Comparison of ENCODE assay signal across 27 mouse cellular contexts in genomic region chrX:48004786-48005185, GRCm38 (mm10). TPM values are rescaled to one million over a fixed set of nuclear protein-coding genes. Genes with fewer than 3 reads are reported as not detected.
DNase-seq lines count a peak whose midpoint lies in the region; ATAC-seq and TF ChIP-seq lines count a peak whose summit lies in the region.
"Had no signal": no experiment of that assay in that cellular context is flagged by ENCODE, and none has a peak within 500 bp of the region (broad histone marks: within the 10 kb centered on the region; RNA-seq: fewer than 3 reads in every experiment).

No protein-coding gene starts in this region.

- no peaks in the 10 kb centered on the region for H3K36me3 ChIP-seq in kidney, adult 2 months (ENCODE audit: control insufficient read depth, insufficient read depth, low read length)
- no peaks in the 10 kb centered on the region for H3K36me3 ChIP-seq in kidney, embryonic 16.5 days (ENCODE audit: insufficient read depth, low read length)
- H3K36me3 ChIP-seq: embryonic facial prominence, embryonic 13.5 days; embryonic facial prominence, embryonic 15.5 days; forebrain, embryonic 10.5 days; forebrain, embryonic 12.5 days; G1E had no signal

- no peak for ATAC-seq in kidney, embryonic 16.5 days (ENCODE audit: low FRiP score, low TSS enrichment)
- ATAC-seq: activated CD4-positive, CD25-positive, alpha-beta regulatory T cell, adult 4 months; CD4-positive, CD25-positive, alpha-beta regulatory T cell, adult 4 months; forebrain, embryonic 14.5 days; forebrain, embryonic 16.5 days; Patski had no signal

- no peak for TF ChIP-seq CTCF in kidney, adult 2 months (conservative IDR thresholded peaks at IDR 0.05; ENCODE audit: insufficient read depth, insufficient read length, low read depth, low read length)
- no peak for TF ChIP-seq CTCF in lung, adult 2 months (IDR thresholded peaks at IDR 0.05; ENCODE audit: insufficient read depth, low read length)

- H3K9ac ChIP-seq in kidney, embryonic 16.5 days (replicated peaks; ENCODE audit: low read length) = no peak overlapping the region
- H3K9ac ChIP-seq: embryonic facial prominence, embryonic 13.5 days; embryonic facial prominence, embryonic 15.5 days; forebrain, embryonic 12.5 days had no signal

- H3K9me3 ChIP-seq in kidney, embryonic 16.5 days (ENCODE audit: low read length) = no peaks in the 10 kb centered on the region
- H3K9me3 ChIP-seq: embryonic facial prominence, embryonic 13.5 days; embryonic facial prominence, embryonic 15.5 days; forebrain, embryonic 10.5 days; forebrain, embryonic 12.5 days; G1E had no signal

- no peak for TF ChIP-seq POLR2A in kidney, adult 2 months (IDR thresholded peaks at IDR 0.05; ENCODE audit: low read depth, low read length)
- no peak for TF ChIP-seq POLR2A in lung, adult 2 months (IDR thresholded peaks at IDR 0.05; ENCODE audit: borderline replicate concordance, extremely low read depth, low read depth, low read length)

- no peak overlapping the region for H3K27ac ChIP-seq in kidney, adult 2 months (ENCODE audit: insufficient read depth, low read depth, low read length)
- no peak overlapping the region for H3K27ac ChIP-seq in kidney, embryonic 16.5 days (ENCODE audit: low read length)
- H3K27ac ChIP-seq: embryonic facial prominence, embryonic 13.5 days; embryonic facial prominence, embryonic 15.5 days; forebrain, embryonic 10.5 days; forebrain, embryonic 12.5 days had no signal

- H3K4me2 ChIP-seq in kidney, embryonic 16.5 days (replicated peaks; ENCODE audit: low read depth, low read length) = no peak overlapping the region
- H3K4me2 ChIP-seq: embryonic facial prominence, embryonic 13.5 days; embryonic facial prominence, embryonic 15.5 days; forebrain, embryonic 12.5 days had no signal

- 77% methylated on average over 1 of the region's 1 CpGs for WGBS in kidney, adult 2 months
- 78% methylated on average over 1 of the region's 1 CpGs for WGBS in kidney, embryonic 16.5 days
- WGBS in lung, adult 2 months = 53% methylated on average over 1 of the region's 1 CpGs

- H3K4me3 ChIP-seq in kidney, adult 2 months (ENCODE audit: insufficient read depth, low read depth, low read length) = no peak overlapping the region
- no peak overlapping the region for H3K4me3 ChIP-seq in kidney, embryonic 16.5 days (ENCODE audit: low read length)
- no peak overlapping the region for H3K4me3 ChIP-seq in lung, adult 2 months (replicated peaks; ENCODE audit: extremely low read depth, low read depth, low read length)
- H3K4me3 ChIP-seq: embryonic facial prominence, embryonic 13.5 days; embryonic facial prominence, embryonic 15.5 days; forebrain, embryonic 10.5 days; forebrain, embryonic 12.5 days had no signal

- H3K27me3 ChIP-seq in kidney, adult 2 months (replicated peaks; ENCODE audit: control insufficient read depth, insufficient read depth, low read length) = no peaks in the 10 kb centered on the region
- H3K27me3 ChIP-seq in kidney, embryonic 16.5 days (ENCODE audit: insufficient read depth, low read length) = no peaks in the 10 kb centered on the region
- H3K27me3 ChIP-seq: CH12.LX; embryonic facial prominence, embryonic 13.5 days; embryonic facial prominence, embryonic 15.5 days; forebrain, embryonic 12.5 days had no signal

- DNase-seq in kidney, adult 2 months = peak; percentile 1
- DNase-seq in fat pad, adult 2 months (ENCODE audit: extremely low read depth, low read depth, low spot score) = peak; percentile 55
- DNase-seq in lung, adult 2 months = no peak
- no peak for DNase-seq in adrenal gland, adult (ENCODE audit: inconsistent age in 2 of 2, low spot score in 1 of 2)
- DNase-seq: adrenal gland, adult 8-10 months; adrenal gland, postnatal 14 days; adrenal gland, postnatal 36 days; B cell, adult 2 months; cerebellum, adult 11 months; cerebellum, adult 18-20 months; cerebellum, adult 8-10 months; cerebellum, adult 9-11 months; cerebellum, postnatal 14 days; cerebellum, postnatal 36 days; embryo, embryonic 11 days had no signal

- no peaks in the 10 kb centered on the region for H3K4me1 ChIP-seq in kidney, adult 2 months (ENCODE audit: control insufficient read depth, insufficient read depth, low read length)
- H3K4me1 ChIP-seq in kidney, embryonic 16.5 days (ENCODE audit: insufficient read depth, low read length) = no peaks in the 10 kb centered on the region
- H3K4me1 ChIP-seq in lung, adult 2 months (ENCODE audit: control insufficient read depth, insufficient read depth, low read length) = no peaks in the 10 kb centered on the region
- H3K4me1 ChIP-seq: embryonic facial prominence, embryonic 13.5 days; embryonic facial prominence, embryonic 15.5 days; forebrain, embryonic 12.5 days had no signal

RNA-seq across cellular contexts. Expression of gene Apln, which starts 29.9 kb away (rescaled TPM):
- polyA plus RNA-seq in kidney, adult 2 months (2012; rRNA removed) = 8.1 and 10.8 TPM in 2 replicates
- 6.2 and 7.1 TPM in 2 replicates for polyA plus RNA-seq in kidney, embryonic 16.5 days (2015; fragmentation: Nextera tagmentation; extraction: Ambion mirVana)
- polyA plus RNA-seq in lung, adult 2 months (2012; rRNA removed) = 25.1 and 27.5 TPM in 2 replicates

Comparison
In these comparisons a context has a peak if more than half of its experiments do, and no peak if none do; other contexts are left out.
1. DNase-seq: peak in kidney, adult 2 months (single experiment) and fat pad, adult 2 months (single experiment); none in lung, adult 2 months (single experiment) and adrenal gland, adult (0 of 2).